Mouse (Mus musculus) cerebellum, adult 2 months (tissue): Measurements from ENCODE around the gene Ptchd4.

Experiments used
- CTCF ChIP-seq: fragments of 200-500 bp; IDR thresholded peaks from 2 replicates; pipeline ENCODE4 v1.5.1; 2011; ENCODE audit warnings: low read depth, mild to moderate bottlenecking, control low read depth, low read length, moderate library complexity, borderline replicate concordance; ENCODE audit not compliant: insufficient read depth
- POLR2A ChIP-seq: fragments of 200-500 bp; IDR thresholded peaks from 2 replicates; pipeline ENCODE4 v1.6.1; 2011; ENCODE audit warnings: low read length, control low read depth, borderline replicate concordance; ENCODE audit not compliant: insufficient read depth

GRCm38 (mm10) chr17:42430380-42430779 lies 114.6 kb downstream of the Ptchd4 start:
- TF ChIP-seq CTCF: no peak
- TF ChIP-seq POLR2A: no peak
